Mouse (Mus musculus): ENCODE results near the gene Cd276.

The Cd276 gene

DNA sequence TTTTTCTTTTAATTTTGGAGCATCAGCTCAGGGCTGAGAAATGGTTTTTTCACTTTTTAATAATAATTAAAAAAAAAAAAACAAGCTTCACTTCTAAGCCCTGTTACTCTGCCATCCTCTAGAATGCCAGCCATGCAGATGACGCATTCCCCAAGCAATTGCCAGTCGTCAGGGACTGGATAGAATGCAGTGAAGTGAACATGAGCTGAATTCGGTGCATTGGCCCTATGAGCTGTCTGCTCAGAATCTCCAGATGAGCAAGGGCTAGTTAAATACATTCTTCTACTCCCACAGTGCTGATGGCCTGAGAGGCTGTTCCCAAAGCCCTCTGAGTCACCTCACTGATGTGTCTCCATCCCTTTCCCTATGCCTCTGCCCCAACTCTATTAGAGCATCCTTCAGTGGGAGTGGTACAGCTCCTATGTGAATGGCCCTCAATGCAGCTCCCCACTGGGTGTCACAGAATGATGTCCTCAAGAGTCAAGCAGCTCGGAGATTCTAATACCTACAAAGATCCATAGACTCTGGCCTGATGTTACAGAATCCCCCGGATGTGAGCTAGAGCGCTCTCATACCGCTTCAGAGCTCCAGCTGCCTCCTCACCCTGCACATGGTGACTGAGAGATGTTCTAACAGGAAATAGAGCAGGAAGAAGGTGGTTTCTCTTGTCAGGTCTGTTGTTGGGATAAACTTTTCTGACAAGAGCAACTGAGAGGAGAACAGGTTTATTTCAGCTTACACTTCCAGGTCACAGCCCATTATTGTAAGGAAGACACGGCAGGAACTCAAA is 47.8 kb downstream of the Cd276 start:
- peak; percentile 67 for DNase-seq

GRCm38 (mm10) chr9:58500946-58501345 is 54.3 kb downstream of the Cd276 start:
- DNase-seq = no peak

GRCm38 (mm10) chr9:58497942-58498341 is 57.3 kb downstream of the Cd276 start:
- DNase-seq = no peak

- DNase-seq = peak; percentile 41
Measured at GRCm38 (mm10) chr9:58496470-58497182, 58.6 kb downstream of the Cd276 start.

GRCm38 (mm10) chr9:58495035-58495434 is 60.2 kb downstream of the Cd276 start:
- peak; percentile 23 for DNase-seq

DNA sequence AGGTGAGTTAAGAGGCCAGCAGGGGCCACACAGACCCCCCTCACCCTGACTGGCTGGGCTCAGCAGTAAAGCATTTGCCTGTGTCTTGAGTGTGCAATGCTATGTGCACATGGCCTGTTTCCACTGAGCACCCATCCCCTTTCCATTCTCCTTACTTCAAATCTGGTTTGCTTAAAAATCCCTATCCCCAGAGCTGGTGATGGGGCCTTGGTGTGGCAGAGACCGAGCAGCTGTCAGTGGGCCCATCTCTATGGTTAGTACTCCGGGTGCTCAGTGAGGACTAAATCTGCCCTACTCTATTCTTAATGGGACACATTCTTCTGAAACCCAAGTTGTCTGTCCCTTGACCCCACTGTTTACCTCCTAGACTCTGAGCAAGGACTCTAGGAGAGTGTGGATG is 64.8 kb downstream of the Cd276 start:
- no peak for DNase-seq

- DNase-seq = no peak
Measured at GRCm38 (mm10) chr9:58489865-58490165, 65.4 kb downstream of the Cd276 start.

- DNase-seq = no peak
Measured at GRCm38 (mm10) chr9:58489133-58489864, 65.9 kb downstream of the Cd276 start.

DNA sequence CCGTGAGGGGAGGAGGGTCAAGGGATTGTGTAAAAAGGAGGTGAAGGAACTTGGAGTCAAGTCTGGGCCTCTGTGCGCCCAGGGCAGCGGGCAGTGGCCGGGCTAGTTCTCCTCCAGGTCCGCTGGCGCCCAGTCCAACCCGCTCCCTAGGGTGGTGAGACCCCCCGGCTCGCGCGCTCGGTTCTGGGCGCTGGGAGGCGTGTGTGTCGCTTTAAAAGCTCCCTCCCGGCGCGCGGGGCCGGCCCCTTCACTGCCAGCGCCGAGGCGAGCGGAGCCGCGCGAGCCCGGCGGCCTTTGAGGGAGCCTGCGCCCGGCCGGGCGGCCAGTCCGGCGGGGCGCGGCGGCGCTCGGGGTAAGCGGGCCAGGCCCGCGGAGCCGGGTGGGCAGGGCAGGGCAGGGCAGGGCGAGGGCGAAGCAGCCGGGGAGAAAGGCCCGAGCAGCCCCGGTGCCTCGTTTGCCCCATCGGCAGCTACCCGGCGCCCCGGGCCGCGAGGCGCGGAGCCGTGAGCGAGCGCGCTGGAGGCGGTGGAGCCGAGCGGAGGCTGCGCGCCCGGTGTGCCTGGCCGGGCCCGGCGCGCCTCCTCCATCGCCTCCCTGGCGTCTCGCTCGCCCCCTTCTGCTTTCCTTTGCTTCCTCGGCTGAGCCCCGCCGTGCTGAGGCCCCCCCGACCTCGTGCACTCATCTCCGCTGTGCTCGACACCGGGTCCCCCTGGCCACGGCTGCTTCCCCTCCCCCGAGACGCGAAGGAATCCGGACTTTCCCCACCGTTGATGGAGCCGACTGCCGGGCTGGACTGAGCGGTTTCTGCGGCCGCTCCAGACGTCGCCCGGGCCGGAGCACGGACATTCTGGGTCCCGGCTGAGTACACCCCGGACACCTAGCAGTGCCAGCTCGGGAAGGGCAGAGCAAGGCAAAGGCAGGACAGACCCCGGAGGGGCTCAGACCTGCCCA is 67.1 kb downstream of the Cd276 start, which contains the start of gene Insyn1:
TSS of gene Insyn1 (plus strand) at position 753 of the 951 bp plus-strand sequence.
- DNase-seq = peak; percentile 35

DNA sequence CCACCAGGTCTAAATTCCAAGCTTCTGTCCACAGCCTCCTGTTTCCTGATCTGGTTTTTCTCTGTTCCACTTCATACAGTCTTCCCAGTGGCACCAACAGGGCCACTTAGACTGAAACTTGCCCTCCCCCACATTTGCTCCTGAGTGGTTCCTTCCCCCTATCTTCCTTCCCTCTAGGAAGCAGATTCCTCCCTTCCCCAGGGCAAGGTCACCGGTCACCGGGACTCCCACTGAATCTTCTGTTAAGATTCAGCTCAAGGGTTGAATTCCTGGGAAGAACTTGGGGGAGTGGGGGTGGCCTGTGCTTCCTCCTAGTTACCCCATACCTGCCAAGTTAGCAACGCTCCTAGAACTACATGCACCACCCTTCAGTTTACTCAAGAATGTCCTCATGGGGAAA is 68.2 kb downstream of the Cd276 start:
- DNase-seq = no peak

All from thymus, postnatal 14 days (tissue).